Mouse (Mus musculus) stomach, embryonic 14.5 days (tissue): Measurements from ENCODE around the gene Sema6b. TPM values are rescaled to one million over a fixed set of nuclear protein-coding genes. Genes with fewer than 3 reads are reported as not detected.
"Not testable (repeated sequence)": the region's sequence is repeated elsewhere in the genome, so short reads cannot be mapped to it uniquely, and the experiment has no call there.

Source experiments
- ATAC-seq: fragments of 200-750 bp; cut with Nextera tagmentation; 2 replicates; pipeline ENCODE4 v1.8.0; 2017; ENCODE audit warnings: low read depth, moderate TSS enrichment; ENCODE audit not compliant: insufficient number of reproducible peaks, insufficient read depth, low FRiP score
- H3K27ac ChIP-seq: fragments of 300-500 bp; sonication (generic); 2 replicates; pipeline ENCODE4 v1.5.1; 2014; ENCODE audit warnings: mild to moderate bottlenecking, low read length, moderate library complexity, mixed read lengths
- H3K27me3 ChIP-seq: fragments of 300-500 bp; sonication (generic); 2 replicates; pipeline ENCODE4 v1.6.1; 2014; ENCODE audit warnings: low read length, control low read depth, mixed read lengths; ENCODE audit not compliant: control insufficient read depth, insufficient read depth
- H3K36me3 ChIP-seq: fragments of 300-500 bp; sonication (generic); 2 replicates; pipeline ENCODE4 v1.6.1; 2014; ENCODE audit warnings: mild to moderate bottlenecking, control low read depth, low read length, moderate library complexity, mixed read lengths; ENCODE audit not compliant: control insufficient read depth, insufficient read depth
- H3K4me1 ChIP-seq: fragments of 300-500 bp; sonication (generic); 2 replicates; pipeline ENCODE4 v1.6.1; 2014; ENCODE audit warnings: low read length, control low read depth, mixed read lengths; ENCODE audit not compliant: control insufficient read depth, insufficient read depth
- H3K4me2 ChIP-seq: fragments of 300-500 bp; sonication (generic); replicated peaks from 2 replicates; pipeline ENCODE4 v1.6.1; 2014; ENCODE audit warnings: low read depth, low read length, control low read depth
- H3K4me3 ChIP-seq: fragments of 300-500 bp; sonication (generic); 2 replicates; pipeline ENCODE4 v1.5.1; 2014; ENCODE audit warnings: low read depth, low read length, control low read depth
- H3K9ac ChIP-seq: fragments of 300-500 bp; sonication (generic); replicated peaks from 2 replicates; pipeline ENCODE4 v1.6.1; 2014; ENCODE audit warnings: low read depth, mild to moderate bottlenecking, control low read depth, low read length, moderate library complexity, mixed read lengths
- H3K9me3 ChIP-seq: fragments of 300-500 bp; sonication (generic); 2 replicates; pipeline ENCODE4 v1.6.1; 2016; ENCODE audit warnings: low read depth, low read length, control low read depth; ENCODE audit not compliant: control insufficient read depth
- WGBS: fragments of 180-500 bp; shearing (Covaris S2); extraction: QIAGEN DNeasy Blood & Tissue Kit; methylation state at CpG from one replicate; pipeline ENCODE4 v1.1.7; 2014; 5-methylcytosine and 5-hydroxymethylcytosine counted together
- microRNA-seq: library from miRNA; unstranded; fragments of <30 nt; microRNA quantifications from one replicate; pipeline ENCODE4, GENCODE M21; 2016
- polyA plus RNA-seq: library from polyadenylated mRNA; unstranded; fragments of >200 nt; fragmentation: Nextera tagmentation; extraction: Ambion mirVana; gene quantifications from 2 replicates; pipeline ENCODE4 v1.2.1, GENCODE M21; 2014

The Sema6b gene
- polyA plus RNA-seq, 1 experiment from 2014 or later: 1.3 TPM

- H3K9me3 ChIP-seq: no peaks in the 10 kb centered on the region
- H3K27me3 ChIP-seq: no peaks in the 10 kb centered on the region
- peak within 1 kb of the TSS; percentile 83 for H3K4me2 ChIP-seq
- peaks cover 15% of the 10 kb centered on the region; the same call in 1 of the 2 replicates for H3K36me3 ChIP-seq
- WGBS: under 1% methylated on average over 61 of the region's 61 CpGs
- H3K27ac ChIP-seq: peak within 1 kb of the TSS; percentile 52; the same call in 1 of the 2 replicates
- peak; percentile 93 for ATAC-seq
- peak within 1 kb of the TSS; percentile 94 for H3K4me3 ChIP-seq
- peak within 1 kb of the TSS; percentile 80 for H3K9ac ChIP-seq
- H3K4me1 ChIP-seq: peaks cover 21% of the 10 kb centered on the region
These were observed 61.0 kb downstream of the Sema6b start, which contains the start of gene Hdgfl2 for GRCm38 (mm10) chr17:56078880-56079795. Hdgfl2 (plus strand) TSS chr17:56079634.

- 68% methylated on average over 9 of the region's 9 CpGs for WGBS
- not testable (repeated sequence) for H3K27me3 ChIP-seq, H3K9ac ChIP-seq, H3K9me3 ChIP-seq, ATAC-seq
- 0 out of 2 replicates have a peak overlapping the region, but pooled peaks have one; percentile 8 for H3K4me2 ChIP-seq
- peak overlapping the region; percentile 17; the same call in 1 of the 2 replicates for H3K4me3 ChIP-seq
- peaks cover 26% of the 10 kb centered on the region for H3K4me1 ChIP-seq
- H3K36me3 ChIP-seq: peaks cover 11% of the 10 kb centered on the region; the same call in 1 of the 2 replicates
- peak overlapping the region; percentile 48; the same call in 1 of the 2 replicates for H3K27ac ChIP-seq
These were observed 61.8 kb downstream of the Sema6b start for GRCm38 (mm10) chr17:56078361-56078760.

DNA sequence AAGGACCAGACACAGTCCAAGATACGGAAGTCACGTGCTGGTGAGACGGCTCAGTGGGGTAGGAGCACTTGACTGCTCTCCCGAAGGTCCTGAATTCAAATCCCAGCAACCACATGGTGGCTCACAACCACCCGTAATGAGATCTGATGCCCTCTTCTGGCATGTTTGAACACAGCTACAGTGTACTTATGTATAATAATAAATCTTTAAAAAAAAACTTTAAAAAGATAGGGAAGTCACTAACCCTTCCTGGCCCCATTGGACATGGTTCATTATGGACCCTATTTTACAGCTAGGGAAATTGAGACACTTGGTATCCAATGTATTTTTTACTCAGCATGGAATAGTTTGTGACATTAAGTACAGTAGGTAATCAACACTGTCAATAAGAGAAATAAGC lies 62.6 kb downstream of the Sema6b start:
- no peaks in the 10 kb centered on the region for H3K27me3 ChIP-seq
- ATAC-seq: no peak
- H3K27ac ChIP-seq: no peak overlapping the region
- peaks cover 26% of the 10 kb centered on the region for H3K4me1 ChIP-seq
- H3K4me2 ChIP-seq: no peak overlapping the region
- WGBS: 90% methylated on average over 5 of the region's 5 CpGs
- peaks cover 6% of the 10 kb centered on the region for H3K36me3 ChIP-seq
- H3K4me3 ChIP-seq: no peak overlapping the region
- no peak overlapping the region for H3K9ac ChIP-seq
- H3K9me3 ChIP-seq: no peaks in the 10 kb centered on the region

- ATAC-seq: peak; percentile 19; the same call in 1 of the 2 replicates
- peaks cover 9% of the 10 kb centered on the region for H3K4me1 ChIP-seq
- peak within 1 kb of the TSS; percentile 62 for H3K4me2 ChIP-seq
- H3K27ac ChIP-seq: peak within 1 kb of the TSS; percentile 98
- under 1% methylated on average over 35 of the region's 35 CpGs for WGBS
- H3K4me3 ChIP-seq: peak within 1 kb of the TSS; percentile 76
- H3K27me3 ChIP-seq: no peaks in the 10 kb centered on the region
- H3K9ac ChIP-seq: peak within 1 kb of the TSS; percentile 57; the same call in 1 of the 2 replicates
- peaks cover 24% of the 10 kb centered on the region for H3K36me3 ChIP-seq
- no peaks in the 10 kb centered on the region for H3K9me3 ChIP-seq
These were observed 65.3 kb downstream of the Sema6b start, which contains the start of gene Ubxn6 for GRCm38 (mm10) chr17:56074827-56075208. Ubxn6 (minus strand) TSS chr17:56075028.

DNA sequence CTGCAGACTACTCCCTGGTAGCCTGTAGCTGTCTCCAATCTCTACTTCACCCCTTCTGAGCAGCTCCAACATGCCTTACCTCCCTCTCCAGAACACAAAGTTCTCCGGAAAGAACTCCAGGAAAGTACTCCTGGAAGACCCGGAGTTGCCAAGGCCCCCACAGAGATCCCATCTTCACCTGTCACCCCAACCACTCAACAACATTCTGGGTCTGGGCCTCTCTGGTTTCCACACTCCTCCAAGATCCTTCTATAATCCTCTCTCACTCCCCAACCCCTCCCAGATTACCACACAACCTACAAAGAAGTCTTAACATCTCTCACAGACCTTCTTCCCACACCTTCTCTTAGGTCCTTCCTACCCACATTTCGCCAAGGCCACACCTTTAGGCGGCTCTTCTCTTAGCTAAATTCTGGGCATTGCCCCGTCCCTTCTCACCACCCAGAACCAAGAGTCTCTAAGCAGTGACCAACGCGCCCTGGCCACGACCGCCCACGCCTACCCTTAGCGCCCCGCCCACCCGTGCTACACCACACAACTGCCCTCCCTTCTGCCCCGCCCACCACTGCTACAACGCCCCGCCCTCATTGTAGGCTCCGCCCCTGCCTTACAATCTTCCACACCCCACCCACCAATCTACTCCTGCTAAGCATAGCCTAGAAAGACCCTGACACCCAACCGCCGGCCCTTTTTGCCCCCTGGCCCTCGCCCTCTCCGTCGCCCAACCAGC lies 65.9 kb downstream of the Sema6b start:
- WGBS: 7% methylated on average over 22 of the region's 22 CpGs
- H3K9ac ChIP-seq: peak overlapping the region; percentile 57; the same call in 1 of the 2 replicates

More for the DNA sequence above, 65.9 kb downstream of the Sema6b start:
- H3K4me2 ChIP-seq: peak overlapping the region; percentile 62
- H3K27ac ChIP-seq: peak overlapping the region; percentile 98
- peak; percentile 15; the same call in 1 of the 2 replicates for ATAC-seq
- H3K4me3 ChIP-seq: peak overlapping the region; percentile 76
- H3K9me3 ChIP-seq: no peaks in the 10 kb centered on the region
- H3K36me3 ChIP-seq: peaks cover 29% of the 10 kb centered on the region
- peaks cover 9% of the 10 kb centered on the region for H3K4me1 ChIP-seq
- no peaks in the 10 kb centered on the region for H3K27me3 ChIP-seq

Small RNA genes within 50 kb of the gene (microRNA-seq; reads per million reads assigned to microRNA genes)
- not detected for gene Gm44397

Other genes starting within 250 kb of the Sema6b start
- gene Zfp959, start 248.2 kb downstream of the Sema6b start, polyA plus RNA-seq: 15.3 and 17.2 TPM in 2 replicates
- 4.6 and 7.7 TPM in 2 replicates for gene Zfp119b, start 190.8 kb downstream of the Sema6b start, polyA plus RNA-seq
- gene Ebi3, start 187.7 kb downstream of the Sema6b start, polyA plus RNA-seq: 2.7 and 3.1 TPM in 2 replicates
- 20.8 and 21.8 TPM in 2 replicates for gene Yju2, start 181.2 kb downstream of the Sema6b start, polyA plus RNA-seq
- 12.1 and 16.6 TPM in 2 replicates for gene Shd, start 169.9 kb downstream of the Sema6b start, polyA plus RNA-seq
- 13.7 and 17.6 TPM in 2 replicates for gene Fsd1, start 153.8 kb downstream of the Sema6b start, polyA plus RNA-seq
- 19.7 and 23.8 TPM in 2 replicates for gene Stap2, start 134.8 kb downstream of the Sema6b start, polyA plus RNA-seq
- gene Mpnd, start 134.6 kb downstream of the Sema6b start, polyA plus RNA-seq: 97.9 and 102 TPM in 2 replicates
- 127 and 136 TPM in 2 replicates for gene Sh3gl1, start 103.7 kb downstream of the Sema6b start, polyA plus RNA-seq
- 19.2 and 19.6 TPM in 2 replicates for gene Chaf1a, start 99.9 kb downstream of the Sema6b start, polyA plus RNA-seq
- 41.5 and 41.9 TPM in 2 replicates for gene Ubxn6, start 65.3 kb downstream of the Sema6b start, polyA plus RNA-seq
- 94.8 and 96.5 TPM in 2 replicates for gene Hdgfl2, start 60.7 kb downstream of the Sema6b start, polyA plus RNA-seq
- 0.15 and 0.27 TPM in 2 replicates for gene Plin4, start 30.5 kb downstream of the Sema6b start, polyA plus RNA-seq
- 0.53 and 0.64 TPM in 2 replicates for gene Plin5, start 22.7 kb downstream of the Sema6b start, polyA plus RNA-seq
- gene Lrg1, start 18.3 kb downstream of the Sema6b start, polyA plus RNA-seq: 0.18 TPM in 1 of 2 replicates, not detected in the other
- gene Tnfaip8l1, start 22.1 kb upstream of the Sema6b start, polyA plus RNA-seq: 13.3 and 13.7 TPM in 2 replicates
- gene Mydgf, start 43.6 kb upstream of the Sema6b start, polyA plus RNA-seq: 94.7 and 96.3 TPM in 2 replicates
- gene Dpp9, start 78.6 kb upstream of the Sema6b start, polyA plus RNA-seq: 30.2 and 30.5 TPM in 2 replicates
- gene Fem1a, start 116.5 kb upstream of the Sema6b start, polyA plus RNA-seq: 13.4 and 13.5 TPM in 2 replicates
- gene Ticam1, start 136.4 kb upstream of the Sema6b start, polyA plus RNA-seq: 7.0 and 8.1 TPM in 2 replicates
- 70.1 and 76.6 TPM in 2 replicates for gene Plin3, start 152.5 kb upstream of the Sema6b start, polyA plus RNA-seq
- gene Arrdc5, start 159.9 kb upstream of the Sema6b start, polyA plus RNA-seq: not detected in 2 replicates
- gene Uhrf1, start 163.0 kb upstream of the Sema6b start, polyA plus RNA-seq: 77.6 and 85.2 TPM in 2 replicates
- 28.9 and 34.9 TPM in 2 replicates for gene Kdm4b, start 185.7 kb upstream of the Sema6b start, polyA plus RNA-seq